Mouse (Mus musculus) urinary bladder, postnatal 0 days (tissue): ENCODE measurements around the gene Ppp1r9b. TPM values are rescaled to one million over a fixed set of nuclear protein-coding genes. Genes with fewer than 3 reads are reported as not detected.

Experiments used
- polyA plus RNA-seq: library from polyadenylated mRNA; unstranded; fragments of >200 nt; fragmentation: Nextera tagmentation; extraction: Ambion mirVana; gene quantifications from 2 replicates; pipeline ENCODE4 v1.2.1, GENCODE M21; 2015

The Ppp1r9b gene
- polyA plus RNA-seq: 5.6 TPM in 2 replicates

DNA sequence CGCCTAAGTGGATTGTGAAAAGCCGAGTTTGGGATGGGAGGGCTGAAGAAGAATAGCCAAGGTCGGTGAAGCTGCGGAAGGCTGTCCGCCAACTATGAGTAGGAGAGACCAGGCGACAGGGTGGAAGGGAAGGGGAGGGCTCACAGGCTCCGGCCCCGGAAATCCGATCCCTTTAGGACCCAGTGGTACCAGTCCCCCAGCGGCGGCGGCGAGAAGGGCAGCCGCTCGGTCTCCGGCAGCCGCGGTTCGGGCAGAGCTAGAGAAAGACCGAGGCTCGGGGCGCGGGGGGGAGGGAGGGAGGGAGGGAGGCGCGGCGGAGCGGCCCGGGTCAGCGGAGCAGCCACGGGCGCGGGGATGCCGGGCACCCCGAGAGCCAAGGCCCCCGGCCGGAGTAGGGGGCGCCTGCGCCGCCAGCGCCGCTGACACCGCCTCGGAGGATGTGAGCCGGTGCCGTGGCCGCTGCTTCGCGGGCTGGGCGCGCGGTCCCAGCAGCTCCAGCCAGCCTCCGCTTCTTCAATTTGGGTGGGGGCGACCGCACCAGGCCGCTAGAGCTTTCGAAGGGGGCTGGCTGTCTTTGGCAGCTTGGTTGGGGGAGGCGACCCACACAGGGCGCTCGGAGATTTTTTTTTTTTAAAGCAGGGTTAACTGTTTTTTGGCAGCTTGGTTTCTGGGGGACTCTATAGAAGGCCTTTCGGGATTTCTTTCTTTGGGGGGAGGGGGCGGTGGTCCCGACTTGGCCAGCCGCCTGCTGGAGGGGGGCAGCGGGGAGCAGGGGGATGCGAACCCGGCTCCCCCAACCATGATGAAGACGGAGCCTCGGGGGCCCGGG lies at the start of gene Ppp1r9b:
TSS of gene Ppp1r9b (plus strand) at position 287 of the 829 bp plus-strand sequence.

DNA sequence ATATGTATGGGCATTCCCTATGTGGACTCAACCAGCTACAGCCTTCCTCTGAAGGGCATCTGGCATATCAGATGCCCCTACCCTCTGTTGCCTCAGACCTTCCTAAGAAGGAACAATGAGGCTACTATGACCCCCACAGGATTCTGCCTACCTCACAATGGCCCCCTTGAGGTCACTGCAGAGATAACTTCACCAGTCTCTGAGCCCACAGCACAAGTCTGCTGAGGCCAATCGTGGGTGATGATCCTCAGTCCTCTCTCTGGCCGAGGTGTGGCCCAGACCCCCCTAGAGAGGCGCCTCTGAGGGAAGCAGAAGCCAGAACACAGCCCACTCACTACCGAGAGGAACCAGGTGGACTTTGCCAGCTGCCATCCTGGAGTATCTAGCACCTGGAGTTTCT lies 23.4 kb upstream of the Ppp1r9b start, which contains the start of gene Hils1:
TSS of gene Hils1 (plus strand) at position 175 of the 400 bp plus-strand sequence.

DNA sequence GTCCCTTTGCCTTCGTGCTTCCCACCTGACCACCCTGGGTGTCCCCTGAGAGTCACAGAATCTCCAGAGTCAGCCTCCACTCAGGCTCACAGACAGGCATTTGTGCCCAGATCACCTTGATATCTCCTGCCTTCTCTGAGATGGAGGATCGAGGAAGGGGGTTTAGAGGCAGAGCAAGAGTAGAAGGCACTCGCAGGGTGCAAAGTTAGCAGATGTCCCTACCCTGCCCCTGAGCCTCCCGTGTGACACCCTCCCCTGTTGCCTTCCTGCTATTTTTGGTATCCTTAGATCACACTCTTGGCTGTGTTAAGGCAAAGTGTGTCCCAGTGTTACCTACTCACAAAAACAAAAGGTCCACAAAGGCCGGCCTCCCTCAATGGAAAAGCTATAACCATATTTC lies 14.6 kb upstream of the Ppp1r9b start, which contains the start of gene Sgca:
TSS of gene Sgca (minus strand) at position 129 of the 400 bp plus-strand sequence.

DNA sequence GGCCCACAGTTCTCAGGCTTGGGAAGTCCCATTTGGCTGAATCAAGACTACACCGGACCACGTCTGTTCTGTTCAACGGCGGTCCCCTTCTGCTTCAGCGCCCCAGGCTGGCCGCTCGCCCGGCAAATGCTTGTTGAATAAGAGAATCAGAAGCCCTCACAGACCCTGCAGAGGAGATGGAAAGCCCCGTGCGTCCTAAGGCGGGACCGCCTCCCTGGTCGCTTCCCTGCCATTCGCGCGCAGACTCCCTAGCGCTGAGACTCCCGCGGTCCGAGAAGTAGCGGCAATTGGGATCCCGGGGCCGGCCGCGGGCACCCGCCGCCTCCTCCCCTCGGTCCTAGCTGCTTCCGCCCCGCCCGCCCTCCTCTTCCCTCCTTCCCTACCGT lies 18.8 kb downstream of the Ppp1r9b start, which contains the start of gene Samd14:
TSS of gene Samd14 (plus strand) at position 251 of the 386 bp plus-strand sequence.

DNA sequence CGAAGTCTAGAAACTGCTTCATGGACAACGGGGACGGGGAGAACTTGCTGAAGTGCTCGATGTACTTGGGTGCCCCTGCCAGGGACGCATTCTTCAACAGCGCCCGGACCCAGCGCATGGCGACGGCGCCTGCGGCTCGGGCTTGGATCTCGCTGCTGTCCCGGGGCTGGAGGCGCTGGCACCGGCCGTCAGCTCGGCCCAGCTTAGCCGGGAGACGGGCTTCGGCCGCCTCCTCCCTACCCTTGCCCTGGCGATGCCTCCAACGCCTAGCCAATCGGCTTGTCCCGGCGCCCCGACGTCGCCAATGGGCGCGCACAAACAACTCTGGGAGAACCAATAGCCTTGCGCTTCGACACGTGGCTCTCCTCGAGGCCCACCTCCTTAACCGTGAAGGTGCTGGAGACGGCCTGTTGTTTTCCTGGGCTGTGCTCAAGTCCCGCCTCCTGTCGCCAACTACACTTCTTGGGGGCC lies 50.3 kb downstream of the Ppp1r9b start, which contains the start of gene Pdk2:
TSS of gene Pdk2 (minus strand) at position 216 of the 471 bp plus-strand sequence.

Other genes starting within 250 kb of the Ppp1r9b start
- gene Cdc34b, start 249.3 kb upstream of the Ppp1r9b start, polyA plus RNA-seq: 0.11 TPM in 1 of 2 replicates, not detected in the other
- gene Tmem92, start 208.3 kb upstream of the Ppp1r9b start, polyA plus RNA-seq: not detected in 2 replicates
- gene Col1a1, start 54.8 kb upstream of the Ppp1r9b start, polyA plus RNA-seq: 2,994 and 3,648 TPM in 2 replicates
- gene Hils1, start 23.4 kb upstream of the Ppp1r9b start, polyA plus RNA-seq: not detected in 2 replicates
- 10.9 and 13.0 TPM in 2 replicates for gene Sgca, start 14.7 kb upstream of the Ppp1r9b start, polyA plus RNA-seq
- 7.9 and 8.4 TPM in 2 replicates for gene Samd14, start 18.8 kb downstream of the Ppp1r9b start, polyA plus RNA-seq
- gene Pdk2, start 50.3 kb downstream of the Ppp1r9b start, polyA plus RNA-seq: 29.9 and 31.1 TPM in 2 replicates
- 36.0 and 41.2 TPM in 2 replicates for gene Itga3, start 85.8 kb downstream of the Ppp1r9b start, polyA plus RNA-seq
- 0.30 and 0.34 TPM in 2 replicates for gene Dlx3, start 129.1 kb downstream of the Ppp1r9b start, polyA plus RNA-seq
- gene Dlx4, start 155.2 kb downstream of the Ppp1r9b start, polyA plus RNA-seq: 0.11 and 0.16 TPM in 2 replicates